In genomic region chr9:111207683-111208082, GRCm38 (mm10) we compare ENCODE assay signal across 23 mouse cellular contexts.
"Had no signal": no experiment of that assay in that cellular context is flagged by ENCODE, and none has a peak within 500 bp of the region (broad histone marks: within the 10 kb centered on the region; RNA-seq: fewer than 3 reads in every experiment).

No protein-coding gene starts in this region.

- H3K27ac ChIP-seq: kidney, postnatal 0 days; layer of hippocampus, adult 2 months; limb, embryonic 10.5 days; limb, embryonic 13.5 days; liver, embryonic 12.5 days; liver, embryonic 15.5 days; macrophage; midbrain, embryonic 12.5 days; midbrain, embryonic 15.5 days; neural tube, embryonic 12.5 days; neural tube, embryonic 15.5 days; stomach, postnatal 0 days had no signal

- H3K27me3 ChIP-seq: limb, embryonic 13.5 days; liver, embryonic 12.5 days; liver, embryonic 15.5 days; midbrain, embryonic 12.5 days; midbrain, embryonic 15.5 days; neural tube, embryonic 12.5 days; neural tube, embryonic 15.5 days had no signal

- H3K4me1 ChIP-seq: limb, embryonic 10.5 days; limb, embryonic 13.5 days; liver, embryonic 15.5 days; midbrain, embryonic 12.5 days; midbrain, embryonic 15.5 days; neural tube, embryonic 12.5 days; neural tube, embryonic 15.5 days had no signal

- H3K9ac ChIP-seq: limb, embryonic 13.5 days; liver, embryonic 12.5 days; liver, embryonic 15.5 days; midbrain, embryonic 12.5 days; midbrain, embryonic 15.5 days; neural tube, embryonic 12.5 days; neural tube, embryonic 15.5 days had no signal

- H3K9me3 ChIP-seq: limb, embryonic 10.5 days; limb, embryonic 13.5 days; liver, embryonic 12.5 days; liver, embryonic 15.5 days; midbrain, embryonic 12.5 days; midbrain, embryonic 15.5 days; neural tube, embryonic 12.5 days; neural tube, embryonic 15.5 days had no signal

- H3K4me2 ChIP-seq: limb, embryonic 13.5 days; liver, embryonic 12.5 days; liver, embryonic 15.5 days; midbrain, embryonic 12.5 days; midbrain, embryonic 15.5 days; neural tube, embryonic 12.5 days; neural tube, embryonic 15.5 days had no signal

- DNase-seq: kidney, postnatal 25 days; layer of hippocampus, adult 9-11 months; liver; lung, adult 18-20 months; lung, postnatal 14 days; right cerebral cortex, adult 18-20 months; right cerebral cortex, postnatal 14 days; right cerebral cortex, postnatal 4 days; thymus, adult 2 months; thymus, postnatal 14 days; thymus, postnatal 4 days had no signal

- ATAC-seq: liver, embryonic 12.5 days; midbrain, embryonic 15.5 days had no signal

- H3K4me3 ChIP-seq: layer of hippocampus, adult 2 months; limb, embryonic 10.5 days; limb, embryonic 13.5 days; liver, embryonic 12.5 days; liver, embryonic 15.5 days; midbrain, embryonic 12.5 days; midbrain, embryonic 15.5 days; neural tube, embryonic 12.5 days; neural tube, embryonic 15.5 days had no signal
